Mouse (Mus musculus) ovary, adult 18-20 months (tissue): ENCODE results near the gene Pank1.

ENCODE experiments used
- DNase-seq: peaks from one replicate; pipeline ENCODE4 v3.0.0; 2022; ENCODE audit warnings: low spot score, mixed read lengths

The Pank1 gene

GRCm38 (mm10) chr19:34879624-34880023 lies 369 bp upstream of the Pank1 start:
- DNase-seq: no peak

GRCm38 (mm10) chr19:34877898-34878602 lies 1.2 kb downstream of the Pank1 start:
- DNase-seq: peak; percentile 92

GRCm38 (mm10) chr19:34876676-34877075 lies 2.6 kb downstream of the Pank1 start:
- DNase-seq: no peak

GRCm38 (mm10) chr19:34869375-34869774 lies 9.9 kb downstream of the Pank1 start:
- no peak for DNase-seq

- DNase-seq: no peak
These were observed 11.0 kb downstream of the Pank1 start for GRCm38 (mm10) chr19:34868093-34868741.

- DNase-seq: no peak
These were observed 15.5 kb downstream of the Pank1 start for GRCm38 (mm10) chr19:34863737-34864136.

- DNase-seq: no peak
These were observed 23.1 kb downstream of the Pank1 start for GRCm38 (mm10) chr19:34856021-34856651.

GRCm38 (mm10) chr19:34851161-34851560 lies 28.1 kb downstream of the Pank1 start:
- DNase-seq: no peak

- DNase-seq: no peak
These were observed 29.8 kb downstream of the Pank1 start for GRCm38 (mm10) chr19:34849426-34849825.

- DNase-seq: no peak
These were observed 31.1 kb downstream of the Pank1 start for GRCm38 (mm10) chr19:34848164-34848563.

- no peak for DNase-seq
These were observed 32.2 kb downstream of the Pank1 start for GRCm38 (mm10) chr19:34847103-34847502.

GRCm38 (mm10) chr19:34846508-34847038 lies 32.7 kb downstream of the Pank1 start:
- no peak for DNase-seq

- no peak for DNase-seq
These were observed 33.2 kb downstream of the Pank1 start for GRCm38 (mm10) chr19:34846005-34846404.

- DNase-seq: no peak
These were observed 33.9 kb downstream of the Pank1 start for GRCm38 (mm10) chr19:34845331-34845730.

GRCm38 (mm10) chr19:34844760-34845159 lies 34.5 kb downstream of the Pank1 start:
- no peak for DNase-seq

- DNase-seq: no peak
These were observed 35.2 kb downstream of the Pank1 start for GRCm38 (mm10) chr19:34844047-34844446.

GRCm38 (mm10) chr19:34841719-34842506 lies 37.3 kb downstream of the Pank1 start:
- no peak for DNase-seq

- DNase-seq: no peak
These were observed 40.6 kb downstream of the Pank1 start for GRCm38 (mm10) chr19:34838624-34839023.

GRCm38 (mm10) chr19:34831702-34832101 lies 47.6 kb downstream of the Pank1 start:
- no peak for DNase-seq

GRCm38 (mm10) chr19:34827916-34828635 lies 51.2 kb downstream of the Pank1 start:
- no peak for DNase-seq

- DNase-seq: no peak
These were observed 51.8 kb downstream of the Pank1 start for GRCm38 (mm10) chr19:34827444-34827843.
